Mouse (Mus musculus) limb, embryonic 11.5 days (tissue): ENCODE results near the gene Ppp1ca. TPM values are rescaled to one million over a fixed set of nuclear protein-coding genes. Genes with fewer than 3 reads are reported as not detected.
A peak's percentile ranks its signal among the peaks of the same experiment; 100 is the strongest.

Experiments used
- ATAC-seq: fragments of 200-750 bp; cut with Nextera tagmentation; 2 replicates; pipeline ENCODE4 v1.8.0; 2017; ENCODE audit warnings: low read depth; ENCODE audit not compliant: insufficient number of reproducible peaks, low FRiP score, low TSS enrichment
- DNase-seq: peaks from one replicate; pipeline ENCODE4 v3.0.0-alpha.2; 2015; ENCODE audit warnings: low spot score
- H3K27ac ChIP-seq: fragments of 300-500 bp; sonication (generic); replicated peaks from 2 replicates; pipeline ENCODE4 v1.5.1; 2014; ENCODE audit warnings: low read depth, mild to moderate bottlenecking, low read length
- H3K27me3 ChIP-seq: fragments of 300-500 bp; sonication (generic); 2 replicates; pipeline ENCODE4 v1.6.1; 2014; ENCODE audit warnings: mild to moderate bottlenecking, low read length, mixed read lengths; ENCODE audit not compliant: control insufficient read depth, insufficient read depth
- H3K36me3 ChIP-seq: fragments of 300-500 bp; sonication (generic); 2 replicates; pipeline ENCODE4 v1.6.1; 2014; ENCODE audit warnings: mild to moderate bottlenecking, low read length, moderate library complexity, mixed read lengths; ENCODE audit not compliant: control insufficient read depth, insufficient read depth
- H3K4me1 ChIP-seq: fragments of 300-500 bp; sonication (generic); 2 replicates; pipeline ENCODE4 v1.6.1; 2014; ENCODE audit warnings: low read length, mixed read lengths; ENCODE audit not compliant: control insufficient read depth, insufficient read depth
- H3K4me2 ChIP-seq: fragments of 300-500 bp; sonication (generic); 2 replicates; pipeline ENCODE4 v1.6.1; 2014; ENCODE audit warnings: low read depth, mild to moderate bottlenecking, moderate library complexity; ENCODE audit not compliant: severe bottlenecking
- H3K4me3 ChIP-seq: fragments of 300-500 bp; sonication (generic); 2 replicates; pipeline ENCODE4 v1.5.1; 2014; ENCODE audit warnings: low read depth, low read length
- H3K9ac ChIP-seq: fragments of 300-500 bp; sonication (generic); 2 replicates; pipeline ENCODE4 v1.6.1; 2014; ENCODE audit warnings: mild to moderate bottlenecking, low read length
- H3K9me3 ChIP-seq: fragments of 300-500 bp; sonication (generic); 2 replicates; pipeline ENCODE4 v1.6.1; 2016; ENCODE audit warnings: low read length; ENCODE audit not compliant: control insufficient read depth
- WGBS: fragments of 180-500 bp; shearing (Covaris S2); extraction: QIAGEN DNeasy Blood & Tissue Kit; methylation state at CpG from one replicate; pipeline ENCODE4 v1.1.7; 2014; 5-methylcytosine and 5-hydroxymethylcytosine counted together
- polyA plus RNA-seq: library from polyadenylated mRNA; unstranded; fragments of >200 nt; fragmentation: Nextera tagmentation; extraction: Ambion mirVana; gene quantifications from 2 replicates; pipeline ENCODE4 v1.2.1, GENCODE M21; 2014

Gene Ppp1ca
- polyA plus RNA-seq, 1 experiment from 2014 or later = 995 TPM

- ATAC-seq (no peak), DNase-seq (no peak)
- no peak overlapping the region for H3K9ac ChIP-seq
- no peak overlapping the region for H3K4me2 ChIP-seq
- H3K36me3 ChIP-seq = peaks cover 6% of the 10 kb centered on the region; the same call in 1 of the 2 replicates
- H3K4me1 ChIP-seq = peaks cover 20% of the 10 kb centered on the region
- no peaks in the 10 kb centered on the region for H3K27me3 ChIP-seq
- 89% methylated on average over 12 of the region's 12 CpGs for WGBS
- no peaks in the 10 kb centered on the region for H3K9me3 ChIP-seq
- no peak overlapping the region for H3K27ac ChIP-seq
- H3K4me3 ChIP-seq = no peak overlapping the region
Observed at GRCm38 (mm10) chr19:4189051-4189620, 2.7 kb upstream of the Ppp1ca start.

- Histone ChIP-seq H3K9me3 (no peaks in the 10 kb centered on the region), H3K27me3 (no peaks in the 10 kb centered on the region), H3K4me1 (peaks cover 15% of the 10 kb centered on the region), H3K9ac (peak within 1 kb of the TSS; percentile 94), H3K4me2 (peak within 1 kb of the TSS; percentile 84), H3K27ac (peak within 1 kb of the TSS; percentile 85), H3K4me3 (peak within 1 kb of the TSS; percentile 98), H3K36me3 (peaks cover 22% of the 10 kb centered on the region)
- no peak for DNase-seq
- 73% methylated on average over 3 of the region's 4 CpGs for WGBS
- ATAC-seq = no peak
Observed at GRCm38 (mm10) chr19:4190831-4191334, 982 bp upstream of the Ppp1ca start, which contains the start of gene Tbc1d10c. Gene Tbc1d10c, minus strand, starts transcription at chr19:4191284.

DNA sequence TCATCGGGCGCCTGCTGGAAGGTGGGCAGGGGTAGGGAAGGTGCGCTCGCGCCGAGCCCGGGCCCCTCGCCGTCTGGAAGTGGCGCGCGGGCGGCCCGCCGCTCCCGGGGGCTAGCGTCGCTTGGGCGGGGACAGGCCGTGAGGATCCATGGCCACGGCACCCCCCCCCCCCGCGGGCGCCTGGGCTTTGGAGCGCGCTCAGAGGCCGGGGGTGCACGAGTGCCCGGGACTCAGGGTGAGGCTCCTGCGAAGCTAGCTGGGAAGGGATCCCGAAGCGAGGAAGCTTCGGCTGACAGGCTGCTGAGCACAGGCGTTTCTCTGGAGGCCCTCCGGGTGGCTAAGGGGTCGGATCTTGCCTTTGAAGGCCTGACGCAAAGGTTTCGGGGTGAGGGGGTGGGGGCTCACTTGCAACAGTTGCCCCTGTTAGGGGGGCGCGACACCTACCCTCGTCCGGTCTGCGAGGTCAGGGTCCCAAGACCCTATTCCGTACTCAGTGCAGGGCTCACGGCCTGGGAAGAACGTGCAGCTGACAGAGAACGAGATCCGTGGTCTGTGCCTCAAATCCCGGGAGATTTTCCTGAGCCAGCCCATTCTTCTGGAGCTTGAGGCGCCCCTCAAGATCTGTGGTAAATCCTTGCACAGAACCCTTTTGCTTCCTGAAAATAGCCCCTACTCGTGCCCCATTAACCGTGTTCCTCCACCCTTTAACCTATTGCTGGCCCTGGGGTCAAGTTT is 553 bp downstream of the Ppp1ca start:
- Histone ChIP-seq H3K4me1 (peaks cover 17% of the 10 kb centered on the region), H3K4me3 (peak overlapping the region; percentile 98), H3K4me2 (peak overlapping the region; percentile 84), H3K9me3 (no peaks in the 10 kb centered on the region), H3K9ac (peak overlapping the region; percentile 94), H3K27me3 (no peaks in the 10 kb centered on the region), H3K36me3 (peaks cover 36% of the 10 kb centered on the region), H3K27ac (peak overlapping the region; percentile 85)
- DNase-seq (no peak), ATAC-seq (no peak)
- 1% methylated on average over 49 of the region's 52 CpGs for WGBS

- Histone ChIP-seq H3K9ac (peak overlapping the region; percentile 94), H3K4me2 (peak overlapping the region; percentile 84), H3K27ac (no peak overlapping the region), H3K36me3 (peaks cover 36% of the 10 kb centered on the region), H3K27me3 (no peaks in the 10 kb centered on the region), H3K4me3 (peak overlapping the region; percentile 98), H3K4me1 (peaks cover 17% of the 10 kb centered on the region), H3K9me3 (no peaks in the 10 kb centered on the region)
- 61% methylated on average over 6 of the region's 6 CpGs for WGBS
- DNase-seq = no peak
- no peak for ATAC-seq
Observed at GRCm38 (mm10) chr19:4193129-4193528, 1.3 kb downstream of the Ppp1ca start.

GRCm38 (mm10) chr19:4194021-4194724 is 2.3 kb downstream of the Ppp1ca start:
- WGBS = 88% methylated on average over 8 of the region's 8 CpGs
- ATAC-seq = no peak
- H3K27me3 ChIP-seq = no peaks in the 10 kb centered on the region
- no peak for DNase-seq
- no peak overlapping the region for H3K27ac ChIP-seq
- no peaks in the 10 kb centered on the region for H3K9me3 ChIP-seq
- peaks cover 36% of the 10 kb centered on the region for H3K36me3 ChIP-seq
- no peak overlapping the region for H3K9ac ChIP-seq
- no peak overlapping the region for H3K4me2 ChIP-seq
- peaks cover 17% of the 10 kb centered on the region for H3K4me1 ChIP-seq
- no peak overlapping the region for H3K4me3 ChIP-seq

DNA sequence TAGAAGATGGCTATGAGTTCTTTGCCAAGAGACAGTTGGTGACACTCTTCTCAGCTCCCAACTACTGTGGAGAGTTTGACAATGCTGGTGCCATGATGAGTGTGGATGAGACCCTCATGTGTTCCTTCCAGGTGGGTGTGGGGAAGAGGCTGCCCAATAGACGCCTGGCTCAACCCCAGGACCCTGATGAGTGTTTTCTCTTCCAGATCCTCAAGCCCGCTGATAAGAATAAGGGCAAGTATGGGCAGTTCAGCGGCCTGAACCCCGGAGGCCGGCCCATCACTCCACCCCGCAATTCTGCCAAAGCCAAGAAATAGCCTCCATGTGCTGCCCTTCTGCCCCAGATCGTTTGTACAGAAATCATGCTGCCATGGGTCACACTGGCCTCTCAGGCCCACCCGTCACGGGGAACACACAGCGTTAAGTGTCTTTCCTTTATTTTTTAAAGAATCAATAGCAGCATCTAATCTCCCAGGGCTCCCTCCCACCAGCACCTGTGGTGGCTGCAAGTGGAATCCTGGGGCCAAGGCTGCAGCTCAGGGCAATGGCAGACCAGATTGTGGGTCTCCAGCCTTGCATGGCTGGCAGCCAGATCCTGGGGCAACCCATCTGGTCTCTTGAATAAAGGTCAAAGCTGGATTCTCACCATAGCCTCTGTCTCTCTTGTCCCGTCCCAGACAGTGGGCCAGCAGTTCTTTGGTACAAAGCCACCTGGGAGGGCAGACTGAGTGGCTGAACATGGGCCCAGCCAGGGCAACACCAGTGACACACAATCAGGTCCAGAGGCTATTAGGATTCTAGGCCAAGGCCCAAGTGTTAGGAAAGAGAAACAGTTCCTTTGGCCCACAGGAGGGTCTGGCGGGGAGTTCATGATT is 3.1 kb downstream of the Ppp1ca start:
- H3K9me3 ChIP-seq = no peaks in the 10 kb centered on the region

DNA sequence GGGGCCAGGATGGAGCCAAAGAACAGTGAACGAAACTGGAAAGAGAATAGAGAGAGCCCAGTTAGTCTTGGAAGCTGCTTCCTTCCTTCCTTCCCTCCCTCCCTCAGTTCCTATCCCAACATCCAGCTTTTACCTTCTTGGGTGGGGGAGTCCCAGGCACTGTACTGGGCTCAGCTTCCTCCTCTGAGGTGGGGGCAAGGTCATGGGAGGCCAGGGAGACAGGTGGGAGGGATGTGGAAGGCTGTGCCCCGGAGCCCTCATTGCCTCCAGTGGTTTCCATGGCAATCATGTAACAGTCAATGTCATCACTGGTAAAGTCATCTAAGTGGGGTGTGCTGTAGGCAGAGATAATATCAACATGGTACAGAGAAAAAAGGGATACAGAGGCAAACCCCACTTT is 4.2 kb downstream of the Ppp1ca start:
- Histone ChIP-seq H3K4me2 (no peak overlapping the region), H3K4me1 (peaks cover 24% of the 10 kb centered on the region), H3K9ac (no peak overlapping the region), H3K4me3 (no peak overlapping the region), H3K36me3 (peaks cover 39% of the 10 kb centered on the region), H3K9me3 (no peaks in the 10 kb centered on the region), H3K27ac (no peak overlapping the region), H3K27me3 (no peaks in the 10 kb centered on the region)
- ATAC-seq = no peak
- WGBS = 63% methylated on average over 2 of the region's 2 CpGs
- DNase-seq = no peak

More for the DNA sequence above, 3.1 kb downstream of the Ppp1ca start:
- H3K4me1 ChIP-seq = peaks cover 17% of the 10 kb centered on the region
- no peak overlapping the region for H3K4me2 ChIP-seq
- ATAC-seq = no peak
- 81% methylated on average over 12 of the region's 12 CpGs for WGBS
- H3K27ac ChIP-seq = no peak overlapping the region
- peaks cover 39% of the 10 kb centered on the region for H3K36me3 ChIP-seq
- no peaks in the 10 kb centered on the region for H3K27me3 ChIP-seq
- no peak overlapping the region for H3K9ac ChIP-seq
- no peak for DNase-seq
- H3K4me3 ChIP-seq = no peak overlapping the region

DNA sequence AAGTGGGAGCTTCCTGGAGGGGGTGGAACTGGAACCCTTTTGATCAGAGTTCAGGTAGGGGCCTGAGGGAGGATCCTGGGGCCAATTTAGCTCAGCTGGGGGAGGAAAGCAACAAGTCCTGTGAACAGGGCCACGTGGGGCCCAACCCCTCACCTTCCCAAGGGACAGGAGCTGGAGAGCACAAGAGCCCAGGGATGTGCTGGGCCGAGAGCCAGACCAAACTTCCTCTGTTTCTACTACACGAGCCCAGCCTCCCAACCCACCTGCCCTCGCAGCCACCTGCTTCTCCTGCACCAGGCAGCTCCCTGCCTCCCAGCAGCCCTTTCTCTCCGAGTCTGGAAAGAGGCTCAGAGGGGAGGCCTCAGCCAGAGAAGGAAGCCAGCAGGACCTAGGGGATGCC is 4.7 kb downstream of the Ppp1ca start:
- Histone ChIP-seq H3K9me3 (no peaks in the 10 kb centered on the region), H3K27ac (no peak overlapping the region), H3K27me3 (no peaks in the 10 kb centered on the region), H3K4me2 (no peak overlapping the region), H3K4me3 (no peak overlapping the region), H3K9ac (no peak overlapping the region), H3K36me3 (peaks cover 39% of the 10 kb centered on the region), H3K4me1 (peaks cover 24% of the 10 kb centered on the region)
- DNase-seq (no peak), ATAC-seq (no peak)
- 21% methylated on average over 5 of the region's 5 CpGs for WGBS
